Mouse (Mus musculus): ENCODE measurements around the gene Ptprm.

- TF ChIP-seq CTCF (IDR thresholded peaks at IDR 0.05 in 2 of 3, conservative IDR thresholded peaks at IDR 0.05 in 1 of 3; ENCODE audit: control insufficient read depth in 1 of 3, insufficient read depth in 1 of 3, low read depth in 2 of 3, low read length in 3 of 3, poor library complexity in 1 of 3, severe bottlenecking in 1 of 3) (no peak), EP300 (IDR thresholded peaks at IDR 0.05; ENCODE audit: low read depth in 1 of 2, low read length in 2 of 2) (no peak), CHD1 (IDR thresholded peaks at IDR 0.05; ENCODE audit: low read depth, low read length) (no peak)
Measured at GRCm38 (mm10) chr17:66687543-66687942, 666.7 kb downstream of the Ptprm start.
